Mouse (Mus musculus) limb, embryonic 12.5 days (tissue): Measurements from ENCODE around the gene Trim41. TPM values are rescaled to one million over a fixed set of nuclear protein-coding genes. Genes with fewer than 3 reads are reported as not detected.
"Not testable (repeated sequence)": the region's sequence is repeated elsewhere in the genome, so short reads cannot be mapped to it uniquely, and the experiment has no call there.

ENCODE experiments used
- ATAC-seq: fragments of 200-750 bp; cut with Nextera tagmentation; 2 replicates; pipeline ENCODE4 v1.8.0; 2017; ENCODE audit warnings: low read depth, moderate TSS enrichment; ENCODE audit not compliant: insufficient number of reproducible peaks, insufficient read depth, low FRiP score, low TSS enrichment
- H3K27ac ChIP-seq: fragments of 300-500 bp; sonication (generic); 2 replicates; pipeline ENCODE4 v1.5.1; 2016; ENCODE audit warnings: mild to moderate bottlenecking, moderate library complexity
- H3K27me3 ChIP-seq: fragments of 300-500 bp; sonication (generic); 2 replicates; pipeline ENCODE4 v1.6.1; 2016; ENCODE audit warnings: mild to moderate bottlenecking, moderate library complexity
- H3K36me3 ChIP-seq: fragments of 300-500 bp; sonication (generic); 2 replicates; pipeline ENCODE4 v1.6.1; 2016; ENCODE audit warnings: mild to moderate bottlenecking, moderate library complexity
- H3K4me1 ChIP-seq: fragments of 300-500 bp; sonication (generic); replicated peaks from 2 replicates; pipeline ENCODE4 v1.6.1; 2016
- H3K4me2 ChIP-seq: fragments of 300-500 bp; sonication (generic); 2 replicates; pipeline ENCODE4 v1.6.1; 2016; ENCODE audit warnings: mild to moderate bottlenecking, moderate library complexity
- H3K4me3 ChIP-seq: fragments of 300-500 bp; sonication (generic); replicated peaks from 2 replicates; pipeline ENCODE4 v1.5.1; 2016; ENCODE audit warnings: mild to moderate bottlenecking
- H3K9ac ChIP-seq: fragments of 300-500 bp; sonication (generic); replicated peaks from 2 replicates; pipeline ENCODE4 v1.6.1; 2016; ENCODE audit warnings: mild to moderate bottlenecking, moderate library complexity
- H3K9me3 ChIP-seq: fragments of 300-500 bp; sonication (generic); 2 replicates; pipeline ENCODE4 v1.6.1; 2016; ENCODE audit warnings: mild to moderate bottlenecking, moderate library complexity
- WGBS: fragments of 180-500 bp; shearing (Covaris S2); methylation state at CpG from one replicate; pipeline ENCODE4 v1.1.7; 2016; 5-methylcytosine and 5-hydroxymethylcytosine counted together
- polyA plus RNA-seq: library from polyadenylated mRNA; unstranded; fragments of >200 nt; fragmentation: Nextera tagmentation; extraction: Ambion mirVana; gene quantifications from 2 replicates; pipeline ENCODE4 v1.2.1, GENCODE M21; 2016

Trim41 gene
- polyA plus RNA-seq, 1 experiment from 2014 or later: 7.3 TPM

- H3K4me2 ChIP-seq: peak overlapping the region; percentile 86
- no peaks in the 10 kb centered on the region for H3K9me3 ChIP-seq
- H3K4me3 ChIP-seq: peak overlapping the region; percentile 92
- no peaks in the 10 kb centered on the region for H3K36me3 ChIP-seq
- peaks cover 26% of the 10 kb centered on the region for H3K27me3 ChIP-seq
- peak; percentile 10; the same call in 1 of the 2 replicates for ATAC-seq
- H3K9ac ChIP-seq: peak overlapping the region; percentile 77
- 0 out of 2 replicates have a peak overlapping the region, but pooled peaks have one; percentile 5 for H3K27ac ChIP-seq
- peaks cover 13% of the 10 kb centered on the region; the same call in 1 of the 2 replicates for H3K4me1 ChIP-seq
- under 1% methylated on average over 77 of the region's 77 CpGs for WGBS
Measured at GRCm38 (mm10) chr11:48837310-48838180, 20.4 kb upstream of the Trim41 start.

- H3K9me3 ChIP-seq: no peaks in the 10 kb centered on the region
- H3K9ac ChIP-seq: peak overlapping the region; percentile 77
- H3K4me3 ChIP-seq: peak overlapping the region; percentile 92
- H3K36me3 ChIP-seq: no peaks in the 10 kb centered on the region
- peaks cover 26% of the 10 kb centered on the region for H3K27me3 ChIP-seq
- H3K4me1 ChIP-seq: peaks cover 13% of the 10 kb centered on the region; the same call in 1 of the 2 replicates
- peak overlapping the region; percentile 86 for H3K4me2 ChIP-seq
- no peak overlapping the region for H3K27ac ChIP-seq
- ATAC-seq: no peak
- WGBS: 4% methylated on average over 11 of the region's 11 CpGs
Measured at GRCm38 (mm10) chr11:48836990-48837309, 19.8 kb upstream of the Trim41 start.

- no peak for ATAC-seq
- Histone ChIP-seq H3K4me1 (peaks cover 13% of the 10 kb centered on the region; the same call in 1 of the 2 replicates), H3K36me3 (no peaks in the 10 kb centered on the region), H3K9me3 (no peaks in the 10 kb centered on the region), H3K4me3 (no peak overlapping the region), H3K4me2 (no peak overlapping the region), H3K9ac (no peak overlapping the region), H3K27me3 (peaks cover 26% of the 10 kb centered on the region), H3K27ac (no peak overlapping the region)
- WGBS: 75% methylated on average over 6 of the region's 6 CpGs
Measured at GRCm38 (mm10) chr11:48835923-48836322, 18.8 kb upstream of the Trim41 start.

DNA sequence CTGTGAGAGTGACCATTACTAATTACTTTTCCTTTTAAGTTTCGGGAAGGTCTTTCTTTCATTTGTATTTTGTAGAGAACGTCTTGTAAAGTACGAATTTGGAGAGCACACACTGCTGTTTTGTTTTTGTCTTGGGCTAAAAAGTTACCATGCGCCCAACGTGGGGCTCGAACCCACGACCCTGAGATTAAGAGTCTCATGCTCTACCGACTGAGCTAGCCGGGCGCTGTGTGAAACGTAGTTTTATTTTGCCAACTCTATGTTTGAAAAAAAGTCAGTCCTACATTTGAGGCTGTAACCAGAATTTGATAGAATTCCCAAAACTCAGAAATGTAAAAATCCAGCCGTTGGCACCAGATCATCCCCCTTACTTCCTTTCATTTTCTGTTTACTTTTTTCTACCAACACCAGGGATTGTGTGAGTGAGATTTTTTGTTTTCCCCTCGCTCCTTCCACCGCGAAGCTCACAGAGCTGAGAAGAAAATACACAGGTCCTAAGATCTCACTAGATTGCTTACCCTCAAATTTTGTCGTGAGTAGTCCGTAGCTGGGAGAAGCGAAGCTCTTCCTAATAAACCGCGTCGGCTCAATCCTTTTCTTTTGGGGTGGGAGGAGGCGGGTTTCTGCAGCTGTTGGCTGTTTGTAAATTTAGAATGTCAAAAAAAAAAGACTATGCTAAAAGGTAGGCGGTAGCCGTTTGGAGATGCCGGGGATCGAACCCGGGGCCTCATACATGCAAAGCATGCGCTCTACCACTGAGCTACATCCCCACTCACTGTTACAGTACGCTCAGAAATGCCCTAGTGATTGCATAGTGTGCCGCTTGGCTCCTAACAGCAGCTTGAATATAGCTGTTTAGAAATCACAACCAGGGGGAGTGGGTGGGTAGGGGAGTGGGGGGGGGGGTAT is 16.8 kb upstream of the Trim41 start:
- Histone ChIP-seq H3K27me3 (peaks cover 17% of the 10 kb centered on the region), H3K27ac (peak overlapping the region; percentile 41; the same call in 1 of the 2 replicates), H3K9me3 (no peaks in the 10 kb centered on the region), H3K4me2 (peak overlapping the region; percentile 62), H3K4me3 (peak overlapping the region; percentile 54), H3K9ac (peak overlapping the region; percentile 52; the same call in 1 of the 2 replicates), H3K4me1 (peaks cover 13% of the 10 kb centered on the region; the same call in 1 of the 2 replicates), H3K36me3 (no peaks in the 10 kb centered on the region)
- peak; percentile 72 for ATAC-seq
- WGBS: 1% methylated on average over 30 of the region's 30 CpGs

GRCm38 (mm10) chr11:48833078-48833730 is 16.1 kb upstream of the Trim41 start:
- Histone ChIP-seq H3K27me3 (peaks cover 17% of the 10 kb centered on the region), H3K27ac (no peak overlapping the region), H3K9me3 (no peaks in the 10 kb centered on the region), H3K4me2 (peak overlapping the region; percentile 62), H3K9ac (no peak overlapping the region), H3K36me3 (no peaks in the 10 kb centered on the region), H3K4me1 (peaks cover 8% of the 10 kb centered on the region; the same call in 1 of the 2 replicates), H3K4me3 (peak overlapping the region; percentile 54)
- 47% methylated on average over 9 of the region's 9 CpGs for WGBS
- ATAC-seq: no peak

DNA sequence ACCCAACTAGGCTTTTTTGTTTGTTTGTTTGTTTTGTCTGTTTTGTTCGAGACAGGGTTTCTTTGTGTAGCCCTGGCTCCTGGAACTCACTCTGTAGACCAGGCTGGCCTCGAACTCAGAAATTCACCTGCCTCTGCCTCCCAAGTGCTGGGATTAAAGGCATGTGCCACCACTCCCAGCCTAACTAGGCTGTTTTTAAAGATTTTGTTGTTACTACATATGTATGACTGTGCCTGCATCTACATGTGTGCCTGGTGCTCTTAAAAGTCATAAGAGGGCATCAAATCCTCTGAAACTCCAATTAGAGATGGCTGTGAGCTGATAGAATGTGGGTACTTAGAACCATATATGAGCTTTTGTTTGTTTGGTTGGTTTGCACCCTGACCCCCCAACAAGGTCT is 14.1 kb upstream of the Trim41 start:
- 78% methylated on average over 2 of the region's 2 CpGs for WGBS
- H3K27me3 ChIP-seq: peaks cover 6% of the 10 kb centered on the region
- no peaks in the 10 kb centered on the region for H3K36me3 ChIP-seq
- no peak overlapping the region for H3K27ac ChIP-seq
- ATAC-seq: no peak
- no peaks in the 10 kb centered on the region for H3K4me1 ChIP-seq
- H3K4me2 ChIP-seq: no peak overlapping the region
- H3K9ac ChIP-seq: no peak overlapping the region
- no peak overlapping the region for H3K4me3 ChIP-seq
- no peaks in the 10 kb centered on the region for H3K9me3 ChIP-seq

DNA sequence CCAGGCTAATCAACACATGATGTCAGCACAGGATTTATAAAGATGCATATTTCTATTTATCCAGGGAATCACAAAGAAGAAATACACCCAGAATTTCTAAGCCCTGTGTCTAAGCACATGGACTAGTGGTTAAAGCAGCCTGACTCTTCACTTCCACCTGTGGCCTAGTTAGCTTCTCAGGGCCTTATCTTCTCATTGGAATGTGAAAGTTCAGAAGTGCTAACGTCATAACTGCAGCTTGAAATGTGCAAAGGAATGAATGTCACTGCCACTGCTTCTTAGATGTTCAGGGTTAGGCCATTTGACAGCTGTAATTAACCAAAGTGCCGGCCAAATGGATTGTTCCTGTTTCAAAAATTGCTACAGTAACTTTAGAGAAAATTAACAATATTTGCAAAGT is 13.1 kb upstream of the Trim41 start:
- H3K4me1 ChIP-seq: no peaks in the 10 kb centered on the region
- H3K36me3 ChIP-seq: no peaks in the 10 kb centered on the region
- no peaks in the 10 kb centered on the region for H3K9me3 ChIP-seq
- ATAC-seq: no peak
- H3K4me2 ChIP-seq: no peak overlapping the region
- H3K27ac ChIP-seq: no peak overlapping the region
- no peak overlapping the region for H3K9ac ChIP-seq
- no peaks in the 10 kb centered on the region for H3K27me3 ChIP-seq
- 67% methylated on average over 2 of the region's 2 CpGs for WGBS
- no peak overlapping the region for H3K4me3 ChIP-seq

DNA sequence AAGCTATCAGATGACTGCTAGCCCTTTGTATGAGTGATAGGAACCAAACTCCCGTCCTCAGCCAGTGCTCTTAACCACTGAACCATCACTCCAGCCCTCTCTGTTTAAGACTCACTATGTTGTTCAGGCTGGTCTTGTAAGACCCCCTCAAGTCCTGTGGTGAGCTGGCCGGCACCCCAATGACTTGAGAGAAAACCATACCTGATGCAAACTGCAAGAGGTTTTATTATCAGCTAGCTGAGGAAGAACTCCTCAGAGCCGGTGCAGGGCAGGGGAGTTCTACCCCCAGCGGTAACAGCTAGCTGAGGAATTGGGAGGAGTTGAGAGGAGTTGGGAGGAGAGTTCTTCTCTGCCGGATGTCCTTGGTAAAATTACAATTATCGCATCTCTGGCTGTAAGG is 10.8 kb upstream of the Trim41 start:
- no peak for ATAC-seq
- Histone ChIP-seq H3K4me1 (peaks cover 8% of the 10 kb centered on the region; the same call in 1 of the 2 replicates), H3K36me3 (no peaks in the 10 kb centered on the region), H3K27ac (no peak overlapping the region), H3K4me2 (no peak overlapping the region), H3K27me3 (peaks cover 16% of the 10 kb centered on the region), H3K9ac (no peak overlapping the region), H3K4me3 (no peak overlapping the region), H3K9me3 (no peaks in the 10 kb centered on the region)
- 83% methylated on average over 6 of the region's 6 CpGs for WGBS

GRCm38 (mm10) chr11:48826752-48827096 is 9.6 kb upstream of the Trim41 start:
- WGBS: 0% methylated on average over 6 of the region's 6 CpGs
- Histone ChIP-seq H3K36me3 (no peaks in the 10 kb centered on the region), H3K4me1 (peaks cover 8% of the 10 kb centered on the region; the same call in 1 of the 2 replicates), H3K27me3 (peaks cover 19% of the 10 kb centered on the region), H3K27ac (peak overlapping the region; percentile 59; the same call in 1 of the 2 replicates), H3K9me3 (no peaks in the 10 kb centered on the region), H3K9ac (peak overlapping the region; percentile 51), H3K4me3 (peak overlapping the region; percentile 45), H3K4me2 (peak overlapping the region; percentile 64)
- ATAC-seq: no peak

GRCm38 (mm10) chr11:48825979-48826751 is 9.0 kb upstream of the Trim41 start, which contains the start of the genes Trim7 and Gm12184:
Gene Trim7, plus strand, starts transcription at chr11:48826140.
Gene Gm12184, minus strand, starts transcription at chr11:48826655.
- H3K4me2 ChIP-seq: peak within 1 kb of the TSS; percentile 64
- ATAC-seq: peak; percentile 79
- not testable (repeated sequence) for H3K4me1 ChIP-seq, H3K9me3 ChIP-seq, H3K36me3 ChIP-seq
- peak within 1 kb of the TSS; percentile 59; the same call in 1 of the 2 replicates for H3K27ac ChIP-seq
- peak within 1 kb of the TSS; percentile 45 for H3K4me3 ChIP-seq
- H3K27me3 ChIP-seq: peaks cover 19% of the 10 kb centered on the region
- under 1% methylated on average over 27 of the region's 92 CpGs for WGBS
- peak within 1 kb of the TSS; percentile 51 for H3K9ac ChIP-seq
